Mouse (Mus musculus) megakaryocyte, embryonic 14.5 days (primary cell): ENCODE measurements at regions not wholly inside any gene's neighbourhood (a gene's known extent, or its start where the extent isn't known, plus 50 kb on each side); places are given as distances from the start of the nearest gene placed in this dataset.

Experiments
- FLI1 ChIP-seq: IDR thresholded peaks from 2 replicates; pipeline ENCODE4 v1.6.1; 2012; ENCODE audit warnings: low read length, inconsistent platforms, mixed read lengths
- GATA1 ChIP-seq: IDR thresholded peaks from 3 replicates; pipeline ENCODE4 v1.6.1; 2012; ENCODE audit warnings: mixed read lengths, low read length, inconsistent platforms, borderline replicate concordance

GRCm38 (mm10) chr9:43981376-43981775 is 61.8 kb upstream of the Thy1 start:
- no peak for TF ChIP-seq GATA1
- TF ChIP-seq FLI1: no peak
